Mouse (Mus musculus): ENCODE measurements around the gene Laptm5.

DNA sequence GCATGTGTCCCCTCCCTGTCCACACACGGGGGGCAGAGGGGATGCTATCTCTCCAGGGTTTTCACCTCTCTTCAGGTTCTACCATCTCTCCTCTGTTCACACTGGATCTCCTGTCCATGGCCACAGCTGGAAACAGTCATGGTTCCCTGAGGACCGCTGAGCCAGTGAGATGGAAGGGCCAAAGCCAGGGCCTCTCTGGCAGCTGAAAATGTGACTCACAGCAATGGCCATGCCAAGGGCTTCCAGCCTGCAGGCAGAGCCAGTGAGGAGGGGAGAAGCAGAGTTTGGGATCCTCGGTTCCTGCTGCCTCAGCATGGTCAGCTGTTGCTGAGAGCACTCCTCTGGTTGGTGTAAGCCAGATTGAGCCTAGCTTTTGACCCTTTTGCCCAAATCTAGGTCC, 66.1 kb downstream of the Laptm5 start:
- TF ChIP-seq CTCF (IDR thresholded peaks at IDR 0.05; ENCODE audit: low read depth) (no peak), EP300 (optimal IDR thresholded peaks at IDR 0.05) (no peak)
